Mouse (Mus musculus) embryonic fibroblast, embryonic 13.5 days (primary cell): ENCODE data around the gene Gorasp1.

ENCODE experiments used
- CTCF ChIP-seq: IDR thresholded peaks from 2 replicates; pipeline ENCODE4 v1.5.1; 2011; ENCODE audit warnings: mild to moderate bottlenecking, control low read depth, low read length, moderate library complexity, borderline replicate concordance; ENCODE audit not compliant: insufficient read depth
- POLR2A ChIP-seq: IDR thresholded peaks from 2 replicates; pipeline ENCODE4 v1.6.1; 2011; ENCODE audit warnings: low read depth, mild to moderate bottlenecking, control low read depth, low read length, moderate library complexity

- no peak for TF ChIP-seq POLR2A
- no peak for TF ChIP-seq CTCF
These were observed 29.0 kb upstream of the Gorasp1 start for GRCm38 (mm10) chr9:119966221-119966910.
